Mouse (Mus musculus) G1E (cell line): ENCODE measurements around the gene Tbc1d22a.

Experiments
- CTCF ChIP-seq: IDR thresholded peaks from 2 replicates; pipeline ENCODE4 v1.5.1; 2012; ENCODE audit warnings: low read depth, low read length, inconsistent platforms, mixed read lengths
- GATA1 ChIP-seq: IDR thresholded peaks from 2 replicates; pipeline ENCODE4 v1.6.1; 2012; ENCODE audit warnings: borderline replicate concordance, low read length, inconsistent platforms, mixed read lengths

DNA sequence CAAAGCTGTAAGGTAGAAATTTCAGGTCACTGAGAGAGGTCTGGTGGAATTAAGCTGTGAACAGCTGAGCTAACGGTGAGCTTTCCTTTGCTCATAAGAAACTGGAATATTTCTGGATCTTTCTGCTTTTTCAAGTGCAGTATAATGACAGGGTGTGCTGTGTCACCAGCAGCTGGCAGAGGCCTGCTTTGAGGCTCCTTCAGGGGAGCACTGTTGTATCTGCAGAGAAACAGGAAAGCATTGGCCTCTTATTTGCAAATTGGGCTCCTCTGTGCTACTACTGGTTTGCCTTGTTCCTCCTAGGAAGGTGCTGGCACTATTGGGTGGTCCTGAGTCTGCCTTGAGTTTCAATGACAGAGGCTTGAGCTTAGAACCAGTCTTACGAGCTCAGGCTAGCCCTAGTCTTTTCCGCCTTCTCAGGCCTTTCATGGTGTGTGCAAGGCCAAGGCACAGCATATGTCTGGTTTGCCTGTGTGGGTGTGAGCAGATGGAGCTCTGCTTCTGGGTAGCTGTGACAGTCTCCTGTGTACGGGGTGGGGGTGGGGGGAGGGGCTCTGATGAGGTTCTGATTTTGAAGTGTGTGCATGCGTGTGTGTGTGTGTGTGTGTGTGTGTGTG is 95.1 kb downstream of the Tbc1d22a start:
- TF ChIP-seq GATA1 (no peak), CTCF (no peak)
